Mouse (Mus musculus): Measurements from ENCODE around the gene Wfdc21.
A peak's percentile ranks its signal among the peaks of the same experiment; 100 is the strongest.

Wfdc21 gene

DNA sequence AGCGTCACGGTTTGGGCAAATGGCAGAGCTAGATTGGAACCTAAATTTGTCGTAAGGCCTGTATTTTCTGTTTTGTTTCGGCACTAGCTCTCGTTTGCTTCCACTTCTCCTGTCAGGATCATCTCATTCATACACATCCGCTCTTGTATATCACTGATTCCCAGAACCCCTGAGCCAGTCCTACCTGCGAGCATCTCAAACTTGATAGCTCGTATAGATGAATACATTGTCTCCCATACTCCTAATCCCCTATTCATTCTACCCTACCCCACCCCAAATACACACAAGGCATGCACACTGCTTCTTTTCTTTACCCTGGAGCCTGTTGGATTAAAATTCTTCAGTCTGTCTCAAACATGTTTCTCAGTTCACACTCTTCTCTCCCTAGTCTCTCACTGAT is 7.5 kb downstream of the Wfdc21 start:
- DNase-seq, result no peak

DNA sequence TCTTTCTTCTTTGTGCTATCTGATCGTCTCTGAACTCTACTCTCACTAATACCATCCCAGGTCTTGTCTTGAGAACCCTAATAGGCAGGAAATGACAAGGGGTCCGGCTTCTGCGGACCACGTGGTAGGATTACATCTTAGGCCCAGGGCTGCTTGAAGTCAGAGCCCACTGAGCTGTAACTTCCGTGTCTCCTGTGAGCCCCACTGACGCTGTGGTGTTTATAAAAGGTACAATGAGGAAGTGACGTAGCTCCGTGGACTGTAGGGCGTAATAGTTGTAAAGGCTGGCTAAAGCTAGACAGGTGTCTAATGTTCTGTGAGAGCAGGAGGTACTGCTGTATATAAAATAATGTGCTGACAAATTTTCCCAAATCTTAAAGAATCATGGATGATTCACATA is 20.6 kb downstream of the Wfdc21 start:
- DNase-seq, result no peak

DNA sequence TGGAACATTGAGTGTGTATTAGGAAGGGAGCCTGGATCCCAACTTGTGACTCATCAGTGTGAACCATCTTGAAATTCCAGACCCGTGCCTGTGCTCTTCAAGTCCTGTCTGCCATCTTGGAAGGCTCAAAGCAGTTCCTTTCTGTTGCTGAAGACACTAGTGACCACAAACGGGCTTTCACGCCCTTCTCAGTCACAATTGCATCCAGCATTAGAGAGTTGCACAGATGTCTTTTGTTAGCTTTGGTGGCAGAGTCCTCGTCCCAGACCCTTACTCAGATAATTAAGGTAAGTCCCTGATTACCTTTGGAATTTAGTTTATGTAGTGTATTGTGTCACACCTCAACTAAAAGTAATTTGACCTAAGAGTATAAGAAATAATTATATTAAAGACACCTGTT is 22.2 kb downstream of the Wfdc21 start:
- no peak for DNase-seq

DNA sequence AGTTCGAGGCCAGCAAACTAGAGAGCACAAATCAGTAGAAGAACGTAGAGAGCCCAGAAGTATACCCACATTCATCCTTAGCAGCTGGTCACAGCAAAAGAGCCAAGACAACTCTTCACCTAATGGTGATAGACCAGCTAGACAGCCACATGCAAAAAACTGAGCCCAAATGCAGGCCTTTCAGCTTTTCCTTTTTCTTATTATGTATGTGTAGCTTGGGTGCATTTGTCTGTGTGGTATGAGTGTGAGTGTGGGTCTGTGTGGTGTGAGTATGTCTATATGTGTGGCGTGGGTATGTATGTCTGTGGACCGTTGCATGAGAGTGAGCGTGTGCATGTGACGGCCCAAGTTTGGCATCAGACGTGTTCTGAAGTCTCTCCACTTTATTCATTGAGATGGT is 24.3 kb downstream of the Wfdc21 start:
- DNase-seq, result no peak

DNA sequence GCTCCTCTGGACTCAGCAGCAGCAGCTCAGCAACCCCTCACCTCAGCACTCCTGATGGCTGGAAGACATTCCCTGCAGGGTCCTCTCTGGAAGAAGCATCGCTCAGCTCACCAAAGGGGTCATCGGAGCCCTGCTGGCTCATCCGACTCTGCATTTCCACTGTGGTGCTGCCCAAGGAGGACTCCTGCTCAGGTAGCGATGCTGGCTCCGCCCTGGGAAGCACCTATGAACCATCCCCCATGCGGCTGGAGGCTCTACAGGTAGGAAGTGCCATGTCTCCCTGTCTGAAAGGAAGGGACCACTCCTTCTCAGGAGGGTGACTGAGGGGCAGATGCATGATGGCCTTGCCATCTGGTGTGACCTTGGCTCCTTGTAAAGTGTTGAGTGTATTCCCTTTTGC is 25.6 kb downstream of the Wfdc21 start:
- no peak for DNase-seq

DNA sequence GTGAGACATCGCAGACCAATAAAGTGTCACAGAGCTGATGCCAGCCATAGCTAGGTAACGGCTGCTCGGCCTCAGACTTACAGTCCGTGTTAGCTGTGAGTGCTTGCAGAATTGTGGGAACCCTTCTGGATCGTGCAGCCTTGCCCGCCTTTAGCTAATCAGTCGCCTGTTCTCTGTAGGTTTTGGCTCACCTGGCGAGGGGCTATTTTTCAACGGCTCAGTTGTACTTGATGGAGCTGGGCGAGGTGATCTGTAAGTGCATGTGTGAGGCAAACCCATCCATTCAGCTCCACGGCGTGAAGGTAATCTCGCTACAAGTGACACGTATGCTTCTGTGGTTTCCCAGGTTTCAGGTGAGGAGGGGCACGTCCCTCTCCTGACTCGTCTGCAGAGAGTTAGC is 27.0 kb downstream of the Wfdc21 start:
- DNase-seq, result no peak

DNA sequence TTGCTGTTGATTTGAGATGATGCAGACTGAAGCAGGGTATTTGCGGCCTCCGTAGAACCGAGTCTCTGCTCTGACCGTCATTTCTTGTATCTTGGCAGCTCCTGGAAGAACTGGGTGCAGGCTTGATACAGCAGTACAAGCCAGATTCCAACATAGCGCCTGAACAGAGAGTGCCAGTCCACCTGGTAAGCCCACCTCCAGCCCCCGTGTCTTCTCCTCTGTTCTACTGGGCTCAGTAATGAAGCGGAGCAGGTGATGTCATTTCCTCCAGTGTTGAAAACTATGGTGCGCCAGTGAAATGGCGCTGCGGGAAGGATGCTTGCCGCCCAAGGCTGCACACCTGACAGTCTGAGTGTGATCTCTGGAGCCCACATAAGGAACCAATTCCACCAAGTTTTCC is 27.6 kb downstream of the Wfdc21 start:
- no peak for DNase-seq

DNA sequence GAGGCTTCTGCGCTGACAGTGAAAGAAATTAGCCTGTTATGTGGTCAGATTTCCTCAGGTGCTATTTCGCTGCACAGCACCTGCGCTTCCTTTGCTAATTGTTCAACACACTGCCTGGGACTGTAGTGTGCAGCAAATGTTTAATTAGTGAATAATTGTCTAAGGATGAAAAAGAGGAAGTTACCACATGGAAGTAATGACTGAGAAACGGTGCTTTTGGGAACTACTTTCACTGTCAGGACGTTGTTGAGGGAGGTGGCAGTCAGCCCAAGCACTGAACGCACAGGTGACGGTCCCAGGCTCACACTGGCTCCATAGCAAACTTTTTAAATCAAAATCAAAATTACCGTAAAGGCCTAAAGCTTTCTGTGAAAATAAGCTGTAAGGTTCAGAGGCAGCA is 30.1 kb downstream of the Wfdc21 start:
- no peak for DNase-seq

DNA sequence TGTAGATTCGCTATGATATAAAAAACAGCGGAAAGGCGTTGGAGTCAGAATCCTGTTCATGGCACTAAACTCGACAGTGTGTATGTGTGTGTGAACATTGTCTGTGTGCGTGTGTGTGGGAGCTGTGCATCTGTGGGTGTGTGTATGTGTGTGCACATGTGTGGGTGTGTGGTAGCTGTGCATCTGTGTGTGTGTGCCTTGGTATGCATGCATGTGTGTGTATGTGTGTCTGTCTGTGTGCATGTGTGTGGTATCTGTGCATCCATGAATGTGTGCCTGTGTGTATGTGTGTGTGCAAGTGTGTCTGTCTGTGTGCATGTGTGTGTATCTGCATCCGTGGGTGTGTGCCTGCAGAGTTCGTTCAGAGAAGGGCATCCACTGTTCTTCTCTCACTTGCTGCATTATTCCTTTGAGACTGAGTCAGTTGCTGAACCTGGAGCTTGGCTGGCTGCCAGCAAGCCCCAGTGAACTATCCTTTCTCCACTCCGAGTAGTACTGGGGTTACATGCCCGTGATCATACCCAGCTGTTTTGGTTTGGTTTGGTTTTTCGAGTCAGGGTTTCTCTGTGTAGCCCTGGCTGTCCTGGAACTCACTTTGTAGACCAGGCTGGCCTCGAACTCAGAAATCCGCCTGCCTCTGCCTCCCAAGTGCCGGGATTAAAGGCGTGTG is 37.3 kb downstream of the Wfdc21 start:
- no peak for DNase-seq

DNA sequence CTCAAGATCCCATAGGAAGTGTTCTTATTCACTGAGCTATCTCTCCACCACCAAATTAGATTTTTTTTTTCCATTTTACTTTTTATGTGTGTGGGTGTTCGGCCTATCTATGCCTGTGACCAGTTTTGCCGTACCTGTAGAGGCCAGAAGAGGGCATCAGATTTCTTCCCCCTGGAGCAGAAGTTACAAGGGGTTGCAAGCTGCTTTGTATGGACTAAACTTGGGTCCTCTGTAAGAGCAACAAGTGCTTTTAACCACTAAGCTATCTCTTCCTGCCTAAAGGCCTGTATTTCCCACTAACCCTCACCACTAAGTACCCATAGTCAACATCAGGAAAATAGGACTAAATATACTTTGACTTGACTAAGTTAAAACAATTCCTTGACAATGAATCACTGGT is 37.9 kb downstream of the Wfdc21 start:
- peak; percentile 55 for DNase-seq

DNA sequence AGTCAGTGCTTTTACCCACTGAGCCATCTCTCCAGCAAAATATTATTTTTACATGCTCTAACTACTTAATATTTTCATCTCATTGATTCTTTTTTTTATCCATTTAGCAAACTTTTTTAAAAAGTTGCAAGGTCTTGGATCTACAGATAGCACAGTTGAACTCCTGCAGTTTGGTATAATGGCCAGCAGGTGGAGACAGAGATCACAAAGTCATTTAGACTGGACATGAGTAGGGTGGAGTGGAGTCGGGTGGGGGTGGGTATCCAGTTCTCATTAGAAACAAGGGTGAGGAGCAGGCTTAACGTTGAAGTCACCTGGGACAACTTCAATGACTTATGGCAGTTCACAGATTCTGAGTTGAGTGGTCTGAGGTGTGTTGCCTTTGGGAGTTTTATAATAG is 38.6 kb downstream of the Wfdc21 start:
- DNase-seq, result peak; percentile 76

DNA sequence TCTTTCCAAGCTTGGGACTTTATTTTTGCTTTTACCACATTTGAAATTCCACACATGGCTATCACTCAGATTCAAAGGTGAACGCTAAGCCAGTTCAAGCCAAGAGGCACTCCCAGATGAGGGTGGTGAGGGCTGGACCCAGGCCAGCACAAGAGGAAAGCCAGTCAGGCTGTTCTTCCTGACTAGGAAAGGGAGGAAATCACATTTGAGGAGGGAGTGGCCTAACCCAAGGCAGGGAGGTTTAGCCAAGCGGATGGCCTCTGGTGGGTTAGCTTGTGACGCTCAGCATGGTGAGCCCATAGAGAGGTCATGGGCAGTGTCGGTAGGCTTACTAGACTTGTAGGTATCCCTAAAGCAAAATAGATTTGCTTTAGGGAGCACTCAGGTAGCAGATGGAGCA is 40.1 kb downstream of the Wfdc21 start:
- DNase-seq, result peak; percentile 64

DNA sequence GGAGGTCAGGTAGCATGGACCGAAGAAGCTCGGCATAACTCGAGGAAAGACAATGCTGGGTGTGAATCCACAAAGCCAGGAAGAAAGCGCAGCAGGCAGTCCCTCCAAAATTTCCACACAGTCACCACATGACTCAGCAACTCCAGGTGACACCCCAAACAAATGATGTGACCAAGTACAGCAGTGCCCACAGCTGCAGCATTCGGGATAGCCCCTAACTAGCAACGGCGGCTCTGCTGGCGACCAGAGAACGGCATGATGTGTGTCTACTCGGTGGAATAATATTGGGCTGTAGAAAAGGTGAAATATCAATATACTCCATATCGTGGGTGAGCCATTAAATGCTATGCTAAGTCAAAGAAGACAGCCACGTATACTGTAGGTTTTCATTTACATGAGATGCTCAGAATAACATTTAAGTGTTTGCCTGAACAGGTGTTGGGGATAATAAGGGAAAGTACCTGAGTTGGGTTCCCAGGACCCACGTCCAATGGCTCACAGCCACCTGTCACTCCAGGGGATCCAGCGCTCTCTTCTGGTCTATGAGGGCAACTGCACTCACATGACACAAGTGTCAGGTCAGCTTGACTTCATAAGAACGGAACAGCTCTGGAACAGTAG is 40.8 kb downstream of the Wfdc21 start:
- DNase-seq, result no peak

DNA sequence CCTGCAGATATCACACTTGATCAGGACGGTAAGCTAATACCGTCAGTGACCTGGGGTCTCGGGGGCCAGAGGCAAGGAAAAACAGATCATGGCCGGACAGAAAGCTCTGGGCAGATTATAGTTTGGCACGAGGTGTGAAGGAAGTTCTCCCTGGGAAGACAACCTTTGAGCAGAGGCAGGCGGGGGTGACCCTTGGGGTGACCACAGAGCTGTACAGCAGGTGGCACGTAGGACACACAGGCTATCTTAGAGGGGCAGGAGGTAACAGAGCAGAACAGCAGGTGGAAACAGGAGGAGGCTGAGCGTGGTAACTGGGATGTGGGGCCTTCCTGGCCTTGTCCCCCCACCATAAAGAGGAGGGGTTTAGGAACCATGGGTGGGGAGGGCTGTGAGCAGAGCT is 41.6 kb downstream of the Wfdc21 start:
- DNase-seq, result no peak

DNA sequence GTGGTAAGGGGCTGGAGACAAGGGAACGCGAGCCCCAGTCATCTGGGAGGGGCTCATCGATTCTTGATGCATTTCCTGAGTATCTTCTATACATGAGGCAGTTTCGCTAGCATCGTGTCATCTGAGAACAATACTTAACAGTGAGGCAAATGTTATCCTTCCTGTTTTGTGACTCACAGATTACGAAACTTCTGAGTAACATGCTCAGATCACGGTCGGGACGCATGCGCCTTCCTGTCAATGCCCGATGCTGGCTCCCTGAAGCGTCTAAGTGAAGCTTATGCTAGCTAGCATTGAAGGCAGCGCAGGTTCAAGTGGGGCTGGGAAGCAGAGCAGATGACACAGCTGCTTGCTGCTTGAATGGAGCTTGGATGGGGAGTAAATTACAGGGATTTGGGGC is 42.5 kb downstream of the Wfdc21 start:
- peak; percentile 63 for DNase-seq

DNA sequence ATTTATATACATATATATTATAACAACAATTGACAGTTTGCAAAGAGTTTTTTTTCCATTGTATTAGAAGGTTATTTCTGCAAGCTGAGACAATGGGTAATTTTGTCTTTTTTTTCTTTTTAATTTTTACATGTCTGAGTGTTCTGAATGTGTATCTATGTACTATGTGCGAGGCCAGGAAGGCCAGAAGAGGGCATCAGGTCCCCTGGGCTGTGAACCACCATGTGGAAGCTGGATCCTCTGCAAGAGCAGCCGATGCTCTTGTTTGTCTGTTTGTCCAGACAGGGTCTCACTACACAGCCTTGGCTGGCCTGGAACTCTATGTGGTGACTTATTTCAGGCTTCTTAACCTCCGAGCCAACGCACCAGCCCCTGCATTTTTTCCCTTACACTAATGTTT is 44.4 kb downstream of the Wfdc21 start:
- no peak for DNase-seq

DNA sequence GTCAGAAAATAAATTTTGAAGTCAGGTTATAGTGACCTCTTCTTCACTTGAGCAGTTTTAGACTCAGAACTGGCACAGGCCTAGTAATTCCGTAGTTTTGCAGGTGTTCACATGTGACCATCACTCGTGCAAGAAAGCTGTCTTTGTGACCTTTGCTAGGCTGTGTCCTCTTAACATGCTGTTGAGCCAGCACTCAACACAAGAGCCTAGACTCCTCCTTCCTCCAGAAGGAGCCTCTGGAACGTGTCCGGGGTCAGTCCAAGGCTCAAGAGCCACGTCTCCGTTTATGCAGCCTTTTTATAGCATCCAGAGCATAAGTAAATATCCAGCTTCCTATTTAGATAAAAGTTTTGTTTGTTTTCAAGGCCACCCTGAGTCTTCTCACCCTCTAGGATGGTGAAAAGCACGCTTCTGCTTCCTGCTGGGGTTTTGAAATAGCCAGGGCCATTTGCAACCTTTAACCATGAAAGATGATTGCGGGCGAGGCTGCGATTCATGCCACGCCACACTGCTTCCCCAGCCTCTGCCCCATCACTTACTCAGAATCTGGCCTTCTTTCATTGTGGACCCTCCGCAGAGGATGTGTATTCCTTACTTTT is 45.7 kb downstream of the Wfdc21 start:
- DNase-seq, result peak; percentile 13

DNA sequence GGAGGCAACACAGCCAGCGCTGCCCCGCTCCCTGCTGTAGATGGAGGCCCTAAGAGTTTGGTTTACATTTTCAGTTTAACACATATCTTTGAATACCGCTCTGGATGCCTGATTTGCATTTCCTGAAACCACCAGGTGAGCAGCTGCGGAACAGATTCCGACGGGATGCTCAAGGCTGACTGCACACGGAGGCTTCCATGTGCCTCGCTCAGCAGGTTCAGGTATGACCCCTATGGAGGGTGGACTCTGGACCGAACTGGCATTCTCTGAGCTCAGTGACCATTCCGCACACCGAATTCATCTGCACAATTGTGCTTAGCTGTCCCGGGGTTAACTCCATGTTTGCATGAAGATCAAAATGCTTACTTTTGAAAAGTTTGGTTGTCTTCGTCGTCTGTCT is 46.5 kb downstream of the Wfdc21 start:
- DNase-seq, result no peak

DNA sequence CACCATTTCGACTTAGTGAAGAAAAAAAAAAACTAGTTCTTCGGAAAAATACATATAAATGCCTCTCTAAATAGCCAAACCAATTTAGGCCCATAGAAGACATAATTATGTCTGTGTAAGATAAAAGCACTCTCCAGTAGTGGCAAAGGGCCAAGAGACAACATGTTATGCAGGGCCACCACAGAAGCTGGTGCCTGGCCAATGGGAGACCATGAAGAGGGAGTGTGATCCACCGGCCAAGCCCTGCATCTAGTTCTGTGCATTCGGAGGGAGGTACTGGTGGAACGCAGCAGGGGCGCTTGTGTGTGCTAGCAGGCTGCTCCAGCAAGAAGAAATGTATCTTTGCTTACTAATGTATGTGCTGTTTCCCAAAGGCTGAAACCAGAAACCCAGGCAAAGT is 49.4 kb downstream of the Wfdc21 start:
- DNase-seq, result no peak

DNA sequence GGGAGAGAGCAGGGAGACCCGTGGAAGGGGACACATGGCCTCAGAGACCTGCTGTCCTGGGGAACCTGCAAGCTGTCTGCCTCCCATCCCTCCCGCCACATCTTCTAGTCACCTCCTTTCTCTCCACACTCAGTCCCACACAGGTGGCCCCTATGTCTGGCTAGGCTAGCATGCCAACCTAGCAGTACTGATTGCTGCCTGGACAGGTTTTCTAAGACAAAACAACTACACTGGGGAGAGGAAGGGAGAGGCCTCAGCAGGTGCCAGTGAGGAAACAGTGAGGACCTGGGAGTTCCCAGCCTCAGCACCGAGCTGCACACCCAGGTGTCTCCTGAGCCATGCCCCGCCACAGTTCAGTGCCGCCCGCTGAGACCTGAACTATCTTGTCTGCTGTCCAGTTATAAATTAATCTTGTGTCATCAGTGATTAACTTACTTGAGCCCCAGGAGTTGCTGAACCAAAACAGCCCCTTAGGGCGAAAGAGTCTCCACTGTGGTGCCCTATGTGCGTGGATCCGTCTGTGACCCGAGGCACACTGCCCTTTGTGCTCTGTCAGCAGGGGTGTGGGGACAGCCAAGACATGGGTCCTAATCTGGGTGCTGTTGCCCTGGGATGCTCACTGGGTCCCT is 50.4 kb downstream of the Wfdc21 start:
- DNase-seq, result no peak

DNA sequence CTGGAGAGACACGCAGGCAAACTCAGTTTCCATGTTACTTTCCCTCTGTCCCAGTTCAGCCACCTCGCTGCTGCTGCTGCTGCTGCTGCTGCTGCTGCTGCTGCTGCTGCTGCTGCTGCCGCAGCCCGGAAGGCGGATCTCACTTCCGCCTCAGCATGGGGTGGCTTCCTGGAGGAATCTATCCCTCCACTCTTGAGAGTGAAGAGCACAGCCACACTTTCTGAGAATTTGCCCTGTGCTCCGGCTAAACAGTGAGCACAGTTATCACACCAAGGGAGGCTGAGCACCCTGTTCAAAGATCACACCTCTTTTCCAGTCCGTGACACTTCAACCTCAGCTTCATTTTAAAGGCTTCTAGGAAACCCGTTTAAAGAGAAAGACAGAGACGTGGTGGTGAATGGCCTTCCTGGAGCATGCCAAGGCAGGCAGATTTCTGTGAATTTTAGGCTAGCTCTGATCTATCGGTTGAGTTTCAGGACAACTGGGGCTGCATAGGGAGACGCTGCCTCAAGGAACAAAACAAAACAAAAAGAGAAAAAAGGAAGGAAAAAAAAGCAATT is 53.2 kb downstream of the Wfdc21 start:
- DNase-seq, result no peak

DNA sequence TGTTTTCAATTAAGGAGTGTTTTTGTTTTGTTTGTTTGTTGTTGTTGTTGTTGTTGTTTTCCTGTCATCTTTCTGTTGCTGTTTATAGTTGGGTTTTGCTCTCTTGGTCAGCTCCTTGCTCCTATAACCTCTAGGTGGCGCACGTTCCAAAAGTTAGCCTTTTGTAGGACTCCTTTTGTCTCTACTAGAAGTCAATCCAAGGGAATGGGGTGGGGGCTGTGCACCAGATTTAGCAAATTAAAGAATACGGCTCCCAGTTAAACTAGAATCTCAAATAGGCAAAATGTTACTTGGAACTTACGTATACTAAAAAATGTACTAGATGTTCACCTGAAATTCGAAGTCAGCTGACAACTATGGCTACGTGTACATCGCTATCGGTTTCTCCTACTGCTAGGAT is 55.4 kb downstream of the Wfdc21 start:
- peak; percentile 46 for DNase-seq

All from lung, postnatal 10 days (tissue).